Mouse (Mus musculus) naive thymus-derived CD4-positive, alpha-beta T cell, adult 2 months (primary cell): ENCODE measurements around the gene Tbc1d4.

Experiments used
- DNase-seq: peaks from one replicate; pipeline ENCODE4 v3.0.0-alpha.2; 2011; ENCODE audit warnings: low read depth

Gene Tbc1d4

DNA sequence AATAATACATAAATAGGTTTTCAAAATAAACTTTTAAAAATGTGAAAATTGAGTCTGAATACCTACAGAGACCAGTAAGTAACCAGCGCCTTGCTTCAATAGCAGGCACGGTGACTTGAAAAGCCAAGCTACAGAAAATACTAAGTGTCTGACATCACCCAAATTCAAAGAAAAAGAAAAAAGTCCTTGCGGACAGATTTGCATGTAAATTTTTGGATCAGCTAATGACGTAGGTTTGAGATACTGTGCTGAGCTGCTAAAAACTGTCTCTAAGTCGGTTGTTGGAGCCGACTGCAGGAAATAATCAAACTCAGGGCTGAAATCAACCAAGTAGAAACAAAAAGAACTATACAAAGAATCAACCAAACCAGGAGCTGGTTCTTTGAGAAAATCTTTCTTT lies 107.1 kb downstream of the Tbc1d4 start:
- DNase-seq, result no peak

GRCm38 (mm10) chr14:101501452-101501851 lies 107.5 kb downstream of the Tbc1d4 start:
- no peak for DNase-seq

DNA sequence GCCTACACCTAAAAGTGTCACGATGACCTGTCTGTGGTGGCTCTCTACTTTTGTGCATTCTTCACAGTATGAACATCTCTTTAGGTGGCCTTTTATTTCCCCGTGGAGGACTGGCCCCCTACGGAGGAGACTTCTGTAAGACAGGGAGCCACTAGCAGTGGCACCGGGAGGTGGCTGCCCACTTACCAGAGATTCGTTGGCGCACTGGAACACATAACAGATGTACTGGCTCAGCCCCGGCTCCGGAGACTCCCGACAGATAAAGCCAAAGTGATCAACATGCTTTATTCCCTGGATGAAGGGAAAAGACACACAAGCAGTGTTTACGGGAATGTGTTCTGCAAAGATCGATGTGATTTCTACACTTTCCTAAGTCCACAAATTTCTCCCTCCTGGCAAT lies 108.2 kb downstream of the Tbc1d4 start:
- no peak for DNase-seq

DNA sequence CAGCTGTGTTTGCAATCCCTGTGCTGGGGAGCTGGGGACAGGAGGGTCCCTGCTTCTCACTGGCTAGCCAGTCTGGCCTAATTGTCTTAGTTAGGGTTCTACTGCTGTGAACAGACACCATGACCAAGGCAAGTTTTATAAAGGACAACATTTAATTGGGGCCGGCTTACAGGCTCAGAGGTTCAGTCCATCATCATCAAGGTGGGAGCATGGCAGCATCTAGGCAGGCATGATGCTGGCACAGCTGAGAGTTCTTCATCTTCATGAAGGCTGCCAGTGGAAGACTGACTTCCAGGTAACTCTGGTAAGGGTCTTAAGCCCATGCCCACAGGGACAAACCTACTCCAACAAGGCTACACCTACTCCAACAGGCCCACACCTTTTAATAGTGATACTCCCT lies 109.2 kb downstream of the Tbc1d4 start:
- DNase-seq, result no peak

DNA sequence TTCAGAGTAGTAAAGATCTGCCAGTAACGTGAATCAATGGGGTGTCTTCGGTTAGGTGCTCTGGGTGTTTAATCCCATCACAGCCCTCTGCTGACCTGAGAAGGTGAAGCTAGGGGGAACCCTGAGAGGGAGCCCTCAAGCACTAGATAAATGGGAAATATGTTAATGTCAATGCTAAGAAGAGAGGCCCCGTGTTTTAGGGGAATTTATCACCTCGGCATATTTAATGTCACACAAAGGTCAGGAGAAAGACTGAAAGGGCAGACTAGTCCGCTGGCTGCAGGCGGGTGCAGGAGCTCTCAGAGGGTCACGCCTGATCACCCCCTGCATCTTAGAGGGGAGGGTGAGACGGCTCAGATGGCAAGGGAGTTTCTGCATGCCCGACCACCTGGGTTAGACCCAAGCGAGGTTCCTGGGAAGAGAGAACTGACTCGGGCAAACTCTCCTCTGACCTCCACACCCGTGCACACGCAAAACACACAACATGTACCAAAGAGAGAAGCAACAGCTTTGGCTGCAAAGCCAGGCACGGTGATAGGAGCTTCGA lies 120.7 kb downstream of the Tbc1d4 start:
- no peak for DNase-seq

DNA sequence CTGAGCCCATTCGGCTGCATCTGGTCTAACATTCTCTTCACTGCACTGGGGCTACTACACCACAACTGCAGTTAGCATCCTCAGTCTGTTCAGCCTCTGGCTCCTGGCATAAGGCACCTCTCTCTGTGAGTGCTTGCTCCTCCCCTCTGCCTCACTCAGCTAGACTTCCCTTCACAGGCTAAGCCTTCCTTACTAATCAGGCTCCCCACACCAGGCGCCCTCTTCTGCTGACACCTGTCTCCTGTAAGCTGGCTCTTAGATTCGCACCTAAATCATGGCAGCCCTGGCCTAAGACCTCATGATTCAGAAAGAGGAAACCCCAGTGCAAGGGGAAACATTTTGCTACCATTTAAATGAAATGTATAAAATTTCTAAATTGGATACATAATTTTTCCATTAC lies 122.4 kb downstream of the Tbc1d4 start:
- DNase-seq, result no peak

- no peak for DNase-seq
These were observed 125.8 kb downstream of the Tbc1d4 start for GRCm38 (mm10) chr14:101483230-101483629.

GRCm38 (mm10) chr14:101482270-101482669 lies 126.7 kb downstream of the Tbc1d4 start:
- peak; percentile 80 for DNase-seq

DNA sequence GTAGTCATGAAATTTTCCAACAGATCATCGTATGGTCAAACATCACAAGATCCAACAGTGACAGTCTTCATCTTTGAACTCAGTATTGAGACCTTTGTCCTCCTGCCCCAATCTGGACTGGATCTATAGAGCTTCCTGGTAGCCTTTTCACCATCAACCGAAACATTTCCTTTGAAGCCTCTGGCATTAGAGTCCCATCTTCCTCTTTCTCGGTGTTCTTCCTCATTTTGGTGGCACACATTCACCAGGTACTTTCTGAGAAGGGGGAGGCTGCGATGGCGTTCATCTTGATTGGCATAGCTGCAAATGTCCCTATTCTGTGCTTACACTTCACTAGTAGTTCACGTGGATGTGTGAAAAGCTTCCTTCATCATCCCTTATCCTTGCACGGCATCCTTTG lies 127.8 kb downstream of the Tbc1d4 start:
- DNase-seq, result no peak

DNA sequence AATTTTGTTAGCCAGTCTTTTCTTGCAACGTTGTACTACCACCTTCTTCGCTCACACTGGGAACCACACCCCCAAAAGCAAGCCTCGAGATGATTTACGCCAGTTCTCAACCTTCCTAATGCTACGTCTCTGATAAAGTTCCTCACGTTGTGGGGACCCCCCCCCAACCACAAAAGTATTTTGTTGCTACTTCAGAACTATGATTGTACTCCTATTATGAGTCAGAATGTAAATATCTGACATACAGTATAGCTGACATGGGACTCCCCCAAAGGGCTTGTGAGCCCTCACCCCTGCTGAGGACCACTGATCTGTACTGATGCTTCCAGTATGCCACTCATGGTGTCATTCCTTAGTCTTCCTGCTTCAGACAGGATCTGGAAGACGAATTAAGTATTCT lies 128.4 kb downstream of the Tbc1d4 start:
- peak; percentile 33 for DNase-seq

DNA sequence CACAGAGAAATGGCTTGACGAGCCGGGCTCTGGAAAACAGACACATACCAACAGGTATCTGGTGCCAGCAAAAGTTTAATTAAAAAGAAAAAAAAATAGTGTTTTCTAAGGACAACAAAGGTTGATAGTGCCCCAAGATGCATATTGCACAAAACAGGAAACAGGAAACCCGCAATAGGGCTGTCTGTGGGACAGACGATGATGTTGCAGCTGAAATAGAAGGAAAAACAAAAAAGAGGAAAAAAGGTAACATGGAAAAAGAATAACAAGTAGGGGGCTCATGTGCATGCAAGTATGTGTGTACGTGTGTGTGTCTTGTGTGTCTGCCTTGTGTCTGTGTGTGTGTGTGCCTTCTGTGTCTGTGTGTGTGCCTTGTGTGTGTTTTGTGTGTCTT lies 131.2 kb downstream of the Tbc1d4 start:
- peak; percentile 57 for DNase-seq

DNA sequence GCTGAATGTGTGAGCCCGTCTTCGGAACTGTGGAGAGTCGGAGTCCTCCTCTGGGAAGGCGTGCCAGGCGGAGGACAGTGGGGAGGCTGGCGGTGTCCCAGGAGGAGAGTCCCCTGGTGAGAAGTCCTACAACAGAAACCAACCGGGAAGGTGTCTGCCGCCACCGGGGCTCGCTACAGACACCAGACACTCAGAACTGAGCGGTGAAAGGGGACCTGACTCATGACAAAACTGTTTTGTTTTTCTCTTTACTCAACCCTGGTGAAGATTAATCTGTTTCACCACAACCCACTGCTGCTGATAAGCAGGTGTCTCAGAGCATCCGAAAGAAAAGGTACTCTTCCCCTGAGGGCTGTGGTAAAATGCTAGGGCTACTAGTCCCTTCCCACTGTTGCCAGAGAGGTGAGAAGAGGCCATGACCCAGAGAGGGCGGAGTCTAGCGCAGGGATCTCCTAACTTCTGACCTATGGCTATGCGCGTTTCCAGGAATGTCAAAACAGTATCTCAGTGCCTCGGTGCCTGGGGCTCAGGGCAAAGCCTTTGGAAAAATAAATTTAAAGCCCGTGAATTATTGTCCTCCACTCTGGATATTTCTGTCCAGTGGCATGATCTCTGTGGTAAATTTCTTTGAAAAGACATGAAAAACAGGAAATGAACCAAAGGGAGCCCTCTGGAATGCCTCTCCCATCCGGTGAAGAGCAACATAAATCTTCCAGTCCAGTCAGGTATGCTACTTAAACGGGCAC lies 131.7 kb downstream of the Tbc1d4 start:
- peak; percentile 67 for DNase-seq

GRCm38 (mm10) chr14:101469475-101470093 lies 139.4 kb downstream of the Tbc1d4 start:
- DNase-seq, result no peak

DNA sequence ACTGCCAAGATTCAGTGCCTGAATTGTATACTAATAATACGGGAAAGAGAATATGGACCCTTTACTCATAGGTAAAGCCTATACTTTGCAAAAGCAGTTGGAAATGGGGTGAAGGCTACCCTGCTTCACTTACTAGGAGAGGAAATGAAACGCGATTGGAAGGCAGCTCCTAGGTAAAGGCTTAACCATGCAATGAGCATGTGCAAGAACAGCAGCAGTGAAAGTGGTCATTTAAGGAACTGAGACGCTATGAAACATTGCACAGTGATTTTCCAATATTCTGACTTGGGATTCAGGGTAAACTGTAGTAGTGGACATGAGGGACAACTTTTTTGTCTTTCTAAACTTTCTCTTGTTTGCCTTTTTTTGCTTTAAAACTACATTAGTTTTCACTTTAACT lies 140.8 kb downstream of the Tbc1d4 start:
- DNase-seq, result no peak

DNA sequence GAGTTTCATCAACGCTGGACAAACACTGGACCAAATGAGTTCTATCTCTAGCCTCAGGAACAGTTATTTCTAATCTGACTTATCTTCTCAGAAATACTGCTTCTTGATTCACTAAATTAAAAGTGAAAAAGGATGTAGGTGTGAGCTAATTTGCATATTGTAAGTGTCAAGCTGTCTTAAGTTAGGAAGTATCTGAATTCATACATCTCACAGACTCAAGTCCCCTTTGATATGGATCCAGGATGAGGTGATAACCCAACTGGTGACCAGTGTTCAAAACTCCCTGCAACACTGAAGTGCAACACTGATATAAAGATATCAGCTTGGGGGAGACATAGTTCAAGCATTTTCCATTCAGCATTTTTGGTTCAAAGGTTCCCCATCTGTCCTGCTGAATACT lies 141.5 kb downstream of the Tbc1d4 start:
- no peak for DNase-seq

GRCm38 (mm10) chr14:101466521-101466920 lies 142.5 kb downstream of the Tbc1d4 start:
- no peak for DNase-seq

GRCm38 (mm10) chr14:101465893-101466292 lies 143.1 kb downstream of the Tbc1d4 start:
- no peak for DNase-seq

DNA sequence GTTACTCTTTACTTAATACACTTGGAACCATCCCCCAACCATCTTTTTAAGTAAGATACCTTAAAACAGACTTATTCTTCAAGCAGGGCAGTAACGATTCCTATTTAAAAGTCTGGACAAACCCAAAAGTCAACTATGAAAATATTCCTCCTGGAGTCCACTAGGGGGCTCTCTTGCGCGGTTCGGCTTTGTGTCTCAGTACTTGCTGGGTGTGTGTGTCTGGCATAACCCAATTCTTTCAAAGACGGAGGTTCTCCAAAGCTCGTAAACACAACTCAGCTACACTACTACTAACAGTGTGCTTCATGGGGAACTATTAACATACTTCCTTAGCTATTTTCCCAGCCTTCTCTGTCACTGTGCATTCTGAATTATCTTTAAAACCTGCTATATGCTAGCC lies 148.2 kb downstream of the Tbc1d4 start:
- peak; percentile 73 for DNase-seq

GRCm38 (mm10) chr14:101452915-101453314 lies 156.1 kb downstream of the Tbc1d4 start:
- DNase-seq, result peak; percentile 60

DNA sequence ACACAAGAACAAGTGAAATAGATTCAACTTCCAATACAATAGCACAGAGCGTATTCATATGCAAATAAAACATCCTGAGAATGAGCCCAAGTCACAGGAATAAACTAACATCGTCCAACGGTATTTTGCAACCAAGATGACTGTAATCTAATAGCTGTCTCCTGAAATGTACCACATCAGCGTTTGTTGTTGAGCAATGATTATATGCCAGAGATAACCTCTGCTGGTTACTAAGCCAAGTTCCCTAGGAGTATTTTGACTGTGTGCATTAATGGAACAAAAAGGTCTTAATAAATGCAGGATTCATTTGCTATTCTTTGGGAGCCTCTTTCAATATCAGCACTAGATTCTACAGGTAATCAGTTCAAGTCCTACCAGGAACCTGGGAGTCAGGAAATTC lies 161.1 kb downstream of the Tbc1d4 start:
- DNase-seq, result no peak

DNA sequence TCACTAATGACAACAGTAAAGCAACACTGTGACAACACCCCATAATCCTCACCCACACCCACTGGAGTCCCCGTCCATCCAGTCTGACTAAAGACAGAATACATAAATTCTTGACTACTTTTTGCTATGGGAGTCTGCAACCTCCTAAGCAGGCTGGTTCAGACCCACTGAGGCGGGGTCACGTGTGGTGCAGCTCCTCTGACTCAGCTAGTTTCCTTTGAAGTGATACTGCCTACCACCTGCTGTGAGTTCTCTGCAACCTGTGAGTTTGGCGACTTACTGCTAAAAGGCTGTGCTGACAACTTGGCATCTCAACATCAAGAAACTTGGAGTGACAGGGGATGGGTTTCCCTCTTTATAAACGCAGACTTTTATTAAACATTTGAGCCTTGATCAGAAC lies 163.8 kb downstream of the Tbc1d4 start:
- DNase-seq, result no peak

DNA sequence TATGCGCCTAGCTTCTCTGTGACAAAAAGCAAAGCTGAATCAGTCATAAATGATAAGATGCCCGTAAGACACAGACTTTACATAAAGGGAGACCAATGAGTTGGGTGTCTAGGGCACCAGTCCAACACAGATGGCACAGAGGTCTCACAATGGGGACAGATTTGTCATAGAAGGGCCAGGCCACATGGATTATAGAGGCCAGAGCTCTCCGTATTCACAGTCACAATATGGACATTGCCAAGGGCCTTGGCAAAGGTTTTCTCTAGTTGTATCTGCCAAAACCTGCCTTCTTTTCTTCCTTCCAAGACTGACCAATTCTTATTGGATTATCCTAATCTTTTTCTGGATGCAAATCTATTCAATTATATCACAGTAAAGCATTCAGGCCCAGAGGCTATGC lies 171.1 kb downstream of the Tbc1d4 start:
- no peak for DNase-seq

DNA sequence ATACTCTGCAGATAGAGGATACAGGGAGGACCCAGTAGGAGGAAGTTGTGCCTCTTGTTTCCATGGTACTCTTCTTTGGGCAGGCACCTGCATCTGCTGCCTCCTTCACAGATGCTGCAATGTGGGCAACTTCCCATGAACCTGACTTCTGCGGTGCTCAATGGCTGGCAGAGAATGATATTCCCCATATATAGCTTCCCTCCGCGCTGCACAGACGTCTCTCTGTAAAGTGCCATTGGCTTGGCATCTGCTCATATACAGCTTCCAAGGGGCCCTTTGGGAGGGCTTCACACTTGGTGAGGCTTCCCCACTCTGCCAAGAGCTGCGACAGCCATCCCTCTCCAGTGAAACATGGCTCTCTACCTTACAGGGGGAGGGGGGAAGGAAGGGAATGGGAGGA lies 178.5 kb downstream of the Tbc1d4 start:
- no peak for DNase-seq
